Mouse (Mus musculus) adrenal gland, postnatal 4 days (tissue): ENCODE measurements around the gene Tmem184b. TPM values are rescaled to one million over a fixed set of nuclear protein-coding genes. Genes with fewer than 3 reads are reported as not detected.

ENCODE experiments used
- DNase-seq, 2 experiments: peaks; one replicate each; pipeline ENCODE4 v3.0.0; 2021 to 2022; ENCODE audit warnings: low spot score in 2 of 2, mixed read lengths in 2 of 2
- microRNA-seq: library from miRNA; unstranded; fragments of <30 nt; microRNA quantifications from one replicate; pipeline ENCODE4 v1.2.0, GENCODE M21; 2021
- total RNA-seq, 2 experiments: library from RNA; stranded (reverse); gene quantifications; 2 replicates each; pipeline ENCODE4 v1.2.3; 2021

The Tmem184b gene
- total RNA-seq, 2 experiments from 2014 or later: 45.7 to 47.4 TPM

DNA sequence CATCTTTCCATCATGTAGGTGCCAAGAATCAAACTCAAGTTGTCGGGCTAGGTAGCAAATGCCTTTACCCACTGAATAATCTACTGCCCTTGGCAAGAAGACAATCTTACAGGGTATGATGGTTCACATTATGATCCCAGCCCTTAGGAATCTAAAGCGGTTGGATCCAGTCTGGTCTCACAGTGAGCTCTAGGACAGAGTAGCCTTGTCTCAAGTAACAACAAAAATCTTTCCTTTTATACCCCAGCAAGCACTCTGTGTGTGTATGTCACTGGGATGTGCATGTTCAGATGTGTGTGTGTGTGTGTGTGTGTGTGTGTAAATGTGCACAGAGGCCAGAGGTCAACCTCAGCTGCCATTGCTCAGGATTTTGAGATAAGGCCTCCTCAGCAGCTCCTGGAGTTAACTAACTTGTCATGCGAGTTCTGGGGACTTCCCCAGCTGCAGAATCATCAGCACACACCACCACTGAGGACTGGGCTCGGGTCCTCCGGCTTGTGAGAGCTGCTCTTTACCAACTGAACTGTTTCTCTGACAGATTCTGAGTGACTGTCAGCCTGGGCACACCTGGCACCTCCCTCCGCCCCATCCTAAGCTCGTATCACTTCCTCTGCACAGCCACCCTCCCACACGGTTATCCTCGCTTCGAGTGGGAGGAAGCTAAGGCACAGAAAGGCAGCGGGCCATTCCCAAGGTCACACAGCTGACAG is 80.9 kb downstream of the Tmem184b start:
- no peak for DNase-seq

DNA sequence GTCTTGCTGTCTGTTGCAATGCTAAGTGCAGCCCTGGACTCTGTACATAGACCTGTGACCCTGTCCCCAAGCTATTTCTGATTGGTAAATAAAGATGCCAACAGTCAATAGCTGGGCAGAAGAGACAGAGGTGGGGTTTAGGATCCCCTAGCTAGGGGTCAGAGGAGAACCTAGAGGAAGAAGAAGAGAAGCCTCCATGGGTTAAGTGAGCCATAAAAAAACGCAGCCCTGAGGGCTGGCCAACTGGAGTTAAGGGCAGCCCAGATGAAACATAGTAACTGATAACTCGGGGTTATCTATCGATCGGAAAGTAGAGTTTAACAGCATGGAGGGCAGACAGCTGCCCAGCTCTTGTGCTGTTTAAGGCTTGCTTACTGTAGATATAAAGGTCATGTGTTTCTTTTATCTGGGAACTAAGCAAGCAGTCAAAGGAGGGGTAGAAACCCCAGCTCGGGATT is 81.6 kb downstream of the Tmem184b start:
- DNase-seq: no peak

DNA sequence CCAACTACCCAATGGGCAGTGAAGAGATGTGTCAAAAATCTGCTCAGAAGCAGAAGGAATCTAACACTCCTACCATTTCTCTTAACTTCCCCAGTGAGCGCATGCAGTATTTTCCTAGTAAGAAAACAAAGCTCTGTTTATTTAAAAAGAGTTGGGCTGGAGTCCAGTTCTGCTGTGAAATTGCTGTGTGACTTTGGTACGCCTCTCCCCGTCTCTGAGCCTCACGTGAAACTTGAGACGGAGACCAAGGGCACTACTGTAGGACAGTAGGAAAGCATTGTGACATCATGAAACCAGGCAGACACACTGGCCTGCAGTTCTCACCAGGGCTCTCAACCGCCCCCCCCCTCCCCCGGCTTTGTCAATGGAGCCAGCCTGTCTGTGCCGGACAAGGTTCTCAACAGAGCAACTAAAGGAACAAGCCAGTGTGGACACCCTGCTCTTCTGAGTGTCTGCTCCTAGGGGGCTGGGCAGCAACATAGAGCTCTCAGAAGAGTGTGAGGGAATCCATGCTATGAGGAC is 89.5 kb downstream of the Tmem184b start:
- DNase-seq: no peak

Small RNA genes within 50 kb of the gene (microRNA-seq; reads per million reads assigned to microRNA genes)
- not detected for gene Mir1943

Other genes with a start within 250 kb of the Tmem184b start
- 10 to 100 TPM in 1 of 2 experiments, 1 to 10 TPM in 1; 9.5 to 12.3 TPM for gene Sox10, start 238.3 kb downstream of the Tmem184b start, total RNA-seq
- 10 to 100 TPM; 32.1 to 33.2 TPM for gene Pick1, start 174.4 kb downstream of the Tmem184b start, total RNA-seq
- under 1 TPM; 0.17 to 0.70 TPM for gene Gm49486, start 174.2 kb downstream of the Tmem184b start, total RNA-seq
- under 1 TPM; 0.17 TPM for gene Slc16a8, start 148.8 kb downstream of the Tmem184b start, total RNA-seq
- 1 to 10 TPM; 2.3 to 5.5 TPM for gene Baiap2l2, start 118.0 kb downstream of the Tmem184b start, total RNA-seq
- 10 to 100 TPM; 25.3 to 28.2 TPM for gene Pla2g6, start 75.2 kb downstream of the Tmem184b start, total RNA-seq
- gene Maff, start 56.9 kb downstream of the Tmem184b start, total RNA-seq: 1 to 10 TPM; 3.2 to 4.6 TPM
- gene Csnk1e, start 52.0 kb upstream of the Tmem184b start, total RNA-seq: 100 to 1,000 TPM; 108 to 111 TPM
- gene Kcnj4, start 101.7 kb upstream of the Tmem184b start, total RNA-seq: under 1 TPM; 0.22 to 0.28 TPM
- gene Kdelr3, start 112.8 kb upstream of the Tmem184b start, total RNA-seq: 10 to 100 TPM; 13.0 to 13.2 TPM
- 100 to 1,000 TPM; 457 to 487 TPM for gene Ddx17, start 143.2 kb upstream of the Tmem184b start, total RNA-seq
- 1 to 10 TPM; 5.1 to 5.7 TPM for gene Dmc1, start 201.5 kb upstream of the Tmem184b start, total RNA-seq